Mouse (Mus musculus): ENCODE results near the gene Sema6b. TPM values are rescaled to one million over a fixed set of nuclear protein-coding genes. Genes with fewer than 3 reads are reported as not detected.

Sema6b gene
- polyA plus RNA-seq, 1 experiment from 2014 or later, result 2.3 TPM

- Histone ChIP-seq H3K4me3 (peak within 1 kb of the TSS; percentile 83), H3K4me1 (peaks cover 16% of the 10 kb centered on the region), H3K36me3 (peaks cover 34% of the 10 kb centered on the region), H3K9me3 (no peaks in the 10 kb centered on the region), H3K27me3 (no peaks in the 10 kb centered on the region), H3K27ac (peak within 1 kb of the TSS; percentile 97), H3K4me2 (peak within 1 kb of the TSS; percentile 69), H3K9ac (peak within 1 kb of the TSS; percentile 67)
- peak; percentile 17 for ATAC-seq (ENCODE audit: insufficient number of reproducible peaks, low FRiP score, low TSS enrichment, low read depth)
- under 1% methylated on average over 35 of the region's 35 CpGs for WGBS
Observed at GRCm38 (mm10) chr17:56074827-56075208, 65.3 kb downstream of the Sema6b start, which contains the start of gene Ubxn6. Ubxn6 (minus strand) TSS chr17:56075028.

- H3K27ac ChIP-seq, result peak overlapping the region; percentile 97
- WGBS, result 8% methylated on average over 22 of the region's 22 CpGs
- H3K9me3 ChIP-seq, result no peaks in the 10 kb centered on the region
- peaks cover 16% of the 10 kb centered on the region for H3K4me1 ChIP-seq
- peaks cover 39% of the 10 kb centered on the region for H3K36me3 ChIP-seq
- peak overlapping the region; percentile 67; the same call in 1 of the 2 replicates for H3K9ac ChIP-seq
- peak overlapping the region; percentile 69 for H3K4me2 ChIP-seq
- peak; percentile 32; the same call in 1 of the 2 replicates for ATAC-seq (ENCODE audit: insufficient number of reproducible peaks, low FRiP score, low TSS enrichment, low read depth)
- H3K4me3 ChIP-seq, result peak overlapping the region; percentile 83
- H3K27me3 ChIP-seq, result no peaks in the 10 kb centered on the region
Observed at GRCm38 (mm10) chr17:56074097-56074826, 65.9 kb downstream of the Sema6b start.

Small RNA genes lying within 50 kb of the gene (microRNA-seq; reads per million reads assigned to microRNA genes)
- gene Gm44397, result not detected

Other genes starting within 250 kb of the Sema6b start
- gene Zfp959, start 248.2 kb downstream of the Sema6b start, polyA plus RNA-seq (2015; fragmentation: Nextera tagmentation; extraction: Ambion mirVana), result 13.5 and 14.4 TPM in 2 replicates
- 6.9 and 9.1 TPM in 2 replicates for gene Zfp119b, start 190.8 kb downstream of the Sema6b start, polyA plus RNA-seq (2015; fragmentation: Nextera tagmentation; extraction: Ambion mirVana)
- gene Ebi3, start 187.7 kb downstream of the Sema6b start, polyA plus RNA-seq (2015; fragmentation: Nextera tagmentation; extraction: Ambion mirVana), result 3.3 and 3.8 TPM in 2 replicates
- 21.7 and 22.1 TPM in 2 replicates for gene Yju2, start 181.2 kb downstream of the Sema6b start, polyA plus RNA-seq (2015; fragmentation: Nextera tagmentation; extraction: Ambion mirVana)
- 19.9 and 21.4 TPM in 2 replicates for gene Shd, start 169.9 kb downstream of the Sema6b start, polyA plus RNA-seq (2015; fragmentation: Nextera tagmentation; extraction: Ambion mirVana)
- 12.6 and 18.3 TPM in 2 replicates for gene Fsd1, start 153.8 kb downstream of the Sema6b start, polyA plus RNA-seq (2015; fragmentation: Nextera tagmentation; extraction: Ambion mirVana)
- gene Stap2, start 134.8 kb downstream of the Sema6b start, polyA plus RNA-seq (2015; fragmentation: Nextera tagmentation; extraction: Ambion mirVana), result 26.0 and 28.2 TPM in 2 replicates
- 71.2 and 82.9 TPM in 2 replicates for gene Mpnd, start 134.6 kb downstream of the Sema6b start, polyA plus RNA-seq (2015; fragmentation: Nextera tagmentation; extraction: Ambion mirVana)
- gene Sh3gl1, start 103.7 kb downstream of the Sema6b start, polyA plus RNA-seq (2015; fragmentation: Nextera tagmentation; extraction: Ambion mirVana), result 210 and 217 TPM in 2 replicates
- 19.1 and 21.4 TPM in 2 replicates for gene Chaf1a, start 99.9 kb downstream of the Sema6b start, polyA plus RNA-seq (2015; fragmentation: Nextera tagmentation; extraction: Ambion mirVana)
- gene Ubxn6, start 65.3 kb downstream of the Sema6b start, polyA plus RNA-seq (2015; fragmentation: Nextera tagmentation; extraction: Ambion mirVana), result 42.1 and 45.6 TPM in 2 replicates
- gene Hdgfl2, start 60.7 kb downstream of the Sema6b start, polyA plus RNA-seq (2015; fragmentation: Nextera tagmentation; extraction: Ambion mirVana), result 103 and 106 TPM in 2 replicates
- gene Plin4, start 30.5 kb downstream of the Sema6b start, polyA plus RNA-seq (2015; fragmentation: Nextera tagmentation; extraction: Ambion mirVana), result 0.03 and 0.11 TPM in 2 replicates
- gene Plin5, start 22.7 kb downstream of the Sema6b start, polyA plus RNA-seq (2015; fragmentation: Nextera tagmentation; extraction: Ambion mirVana), result 0.12 and 0.60 TPM in 2 replicates
- 0.55 and 1.7 TPM in 2 replicates for gene Lrg1, start 18.3 kb downstream of the Sema6b start, polyA plus RNA-seq (2015; fragmentation: Nextera tagmentation; extraction: Ambion mirVana)
- 11.3 and 13.1 TPM in 2 replicates for gene Tnfaip8l1, start 22.1 kb upstream of the Sema6b start, polyA plus RNA-seq (2015; fragmentation: Nextera tagmentation; extraction: Ambion mirVana)
- 108 and 119 TPM in 2 replicates for gene Mydgf, start 43.6 kb upstream of the Sema6b start, polyA plus RNA-seq (2015; fragmentation: Nextera tagmentation; extraction: Ambion mirVana)
- gene Dpp9, start 78.6 kb upstream of the Sema6b start, polyA plus RNA-seq (2015; fragmentation: Nextera tagmentation; extraction: Ambion mirVana), result 33.6 and 34.6 TPM in 2 replicates
- gene Fem1a, start 116.5 kb upstream of the Sema6b start, polyA plus RNA-seq (2015; fragmentation: Nextera tagmentation; extraction: Ambion mirVana), result 14.9 and 19.7 TPM in 2 replicates
- gene Ticam1, start 136.4 kb upstream of the Sema6b start, polyA plus RNA-seq (2015; fragmentation: Nextera tagmentation; extraction: Ambion mirVana), result 7.1 and 8.6 TPM in 2 replicates
- 94.2 and 114 TPM in 2 replicates for gene Plin3, start 152.5 kb upstream of the Sema6b start, polyA plus RNA-seq (2015; fragmentation: Nextera tagmentation; extraction: Ambion mirVana)
- not detected in 2 replicates for gene Arrdc5, start 159.9 kb upstream of the Sema6b start, polyA plus RNA-seq (2015; fragmentation: Nextera tagmentation; extraction: Ambion mirVana)
- 107 and 108 TPM in 2 replicates for gene Uhrf1, start 163.0 kb upstream of the Sema6b start, polyA plus RNA-seq (2015; fragmentation: Nextera tagmentation; extraction: Ambion mirVana)
- 35.9 and 37.3 TPM in 2 replicates for gene Kdm4b, start 185.7 kb upstream of the Sema6b start, polyA plus RNA-seq (2015; fragmentation: Nextera tagmentation; extraction: Ambion mirVana)

All from limb, embryonic 15.5 days (tissue).